Comparison of ENCODE assay signal across 1 mouse cellular context in the genomic region with DNA sequence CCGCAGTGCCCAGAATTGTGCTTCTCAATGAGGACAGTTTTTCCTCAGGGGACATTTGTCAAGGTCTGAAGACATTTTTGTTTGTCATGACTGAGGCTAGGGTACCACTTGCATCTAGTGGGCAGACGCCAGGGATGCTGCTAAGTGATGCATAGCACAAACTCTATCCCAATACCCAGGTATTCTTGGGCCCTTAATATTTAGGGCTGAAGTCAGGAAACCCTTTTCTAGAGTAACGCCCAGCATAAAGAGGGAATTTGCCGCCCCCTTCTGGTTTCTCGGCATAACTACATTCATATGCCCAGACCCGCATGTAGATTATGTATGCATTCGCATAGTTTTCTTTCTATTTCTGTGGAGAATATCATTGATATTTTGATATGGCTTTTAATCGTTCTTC.
TF ChIP-seq lines count a peak whose summit lies in the region.

No protein-coding gene starts in this region.

TF ChIP-seq in CH12.LX, 34 proteins besides CTCF, POLR2A, EP300 and RAD21 (continued from another document):
- TF ChIP-seq SMC3 (IDR thresholded peaks at IDR 0.05; ENCODE audit: low read depth, low read length) (peak; percentile 72), RCOR1 (conservative IDR thresholded peaks at IDR 0.05; ENCODE audit: low read depth, low read length) (no peak), JUND (conservative IDR thresholded peaks at IDR 0.05; ENCODE audit: low read depth, low read length) (no peak), MYC (IDR thresholded peaks at IDR 0.05; ENCODE audit: low read depth, low read length) (0 out of 2 replicates have a peak, but pooled peaks have one; percentile 43), NRF1 (IDR thresholded peaks at IDR 0.05; ENCODE audit: low read depth, low read length) (no peak), CHD1 (IDR thresholded peaks at IDR 0.05; ENCODE audit: low read depth, low read length) (no peak), NELFE (IDR thresholded peaks at IDR 0.05; ENCODE audit: low read depth, low read length) (no peak), ELF1 (IDR thresholded peaks at IDR 0.05; ENCODE audit: low read depth, low read length) (no peak), CHD2 (IDR thresholded peaks at IDR 0.05; ENCODE audit: low read length) (no peak), PAX5 (IDR thresholded peaks at IDR 0.05; ENCODE audit: low read length) (no peak), TCF12 (IDR thresholded peaks at IDR 0.05; ENCODE audit: low read depth, low read length) (no peak), ZNF384 (IDR thresholded peaks at IDR 0.05; ENCODE audit: low read depth, low read length) (no peak; the same call in 1 of the 2 replicates), POLR2AphosphoS2 (IDR thresholded peaks at IDR 0.05; ENCODE audit: low read depth, low read length) (no peak), MAZ (IDR thresholded peaks at IDR 0.05; ENCODE audit: low read depth, low read length) (no peak), USF1 (IDR thresholded peaks at IDR 0.05; ENCODE audit: low read depth, low read length) (no peak), ETS1 (conservative IDR thresholded peaks at IDR 0.05; ENCODE audit: low read depth, low read length) (no peak), JUN (IDR thresholded peaks at IDR 0.05; ENCODE audit: insufficient read depth, low read depth, low read length) (no peak), MXI1 (IDR thresholded peaks at IDR 0.05; ENCODE audit: low read depth, low read length) (no peak), KAT2A (IDR thresholded peaks at IDR 0.05; ENCODE audit: insufficient replicate concordance, low read length) (no peak), MEF2A (IDR thresholded peaks at IDR 0.05; ENCODE audit: borderline replicate concordance, low read depth, low read length) (0 out of 2 replicates have a peak, but pooled peaks have one; percentile 28), ZKSCAN1 (IDR thresholded peaks at IDR 0.05; ENCODE audit: borderline replicate concordance, low read depth, low read length) (no peak), UBTF (IDR thresholded peaks at IDR 0.05; ENCODE audit: low read depth, low read length) (no peak), BHLHE40 (IDR thresholded peaks at IDR 0.05; ENCODE audit: low read depth, low read length) (no peak), E2F4 (IDR thresholded peaks at IDR 0.05; ENCODE audit: insufficient replicate concordance, low read depth, low read length) (0 out of 2 replicates have a peak, but pooled peaks have one; percentile 27)
TF ChIP-seq in CH12.LX: peak in this region for 6.
